Mouse (Mus musculus) forebrain, embryonic 12.5 days (tissue): Measurements from ENCODE around the gene Gpr179. TPM values are rescaled to one million over a fixed set of nuclear protein-coding genes. Genes with fewer than 3 reads are reported as not detected.

Source experiments
- ATAC-seq: fragments of 200-750 bp; cut with Nextera tagmentation; 2 replicates; pipeline ENCODE4 v1.8.0; 2017; ENCODE audit warnings: moderate TSS enrichment; ENCODE audit not compliant: low FRiP score
- H3K27ac ChIP-seq: fragments of 300-500 bp; sonication (generic); 2 replicates; pipeline ENCODE4 v1.5.1; 2016; ENCODE audit warnings: mild to moderate bottlenecking
- H3K27me3 ChIP-seq: fragments of 300-500 bp; sonication (generic); 2 replicates; pipeline ENCODE4 v1.6.1; 2016; ENCODE audit warnings: mild to moderate bottlenecking
- H3K36me3 ChIP-seq: fragments of 300-500 bp; sonication (generic); replicated peaks from 2 replicates; pipeline ENCODE4 v1.6.1; 2016; ENCODE audit warnings: mild to moderate bottlenecking
- H3K4me1 ChIP-seq: fragments of 300-500 bp; sonication (generic); 2 replicates; pipeline ENCODE4 v1.6.1; 2016
- H3K4me2 ChIP-seq: fragments of 300-500 bp; sonication (generic); 2 replicates; pipeline ENCODE4 v1.6.1; 2016; ENCODE audit warnings: mild to moderate bottlenecking, moderate library complexity
- H3K4me3 ChIP-seq: fragments of 300-500 bp; sonication (generic); replicated peaks from 2 replicates; pipeline ENCODE4 v1.5.1; 2016; ENCODE audit warnings: mild to moderate bottlenecking
- H3K9ac ChIP-seq: fragments of 300-500 bp; sonication (generic); 2 replicates; pipeline ENCODE4 v1.6.1; 2016; ENCODE audit warnings: mild to moderate bottlenecking
- H3K9me3 ChIP-seq: fragments of 300-500 bp; sonication (generic); 2 replicates; pipeline ENCODE4 v1.6.1; 2016
- WGBS: fragments of 180-500 bp; shearing (Covaris S2); methylation state at CpG from one replicate; pipeline ENCODE4 v1.1.7; 2016; 5-methylcytosine and 5-hydroxymethylcytosine counted together
- polyA plus RNA-seq: library from polyadenylated mRNA; unstranded; fragments of >200 nt; fragmentation: Nextera tagmentation; extraction: Ambion mirVana; gene quantifications from 2 replicates; pipeline ENCODE4 v1.2.1, GENCODE M21; 2016

The Gpr179 gene
- polyA plus RNA-seq, result 0.11 and 0.22 TPM in 2 replicates

GRCm38 (mm10) chr11:97352027-97352684 is at the start of gene Gpr179:
Gpr179 (minus strand) TSS chr11:97352077.
- no peak for ATAC-seq
- Histone ChIP-seq H3K9ac (no peak within 1 kb of the TSS), H3K4me3 (no peak within 1 kb of the TSS), H3K27me3 (peaks cover 6% of the 10 kb centered on the region; the same call in 1 of the 2 replicates), H3K4me1 (peaks cover 32% of the 10 kb centered on the region), H3K4me2 (no peak within 1 kb of the TSS), H3K9me3 (0 out of 2 replicates have a peak, but pooled peaks cover 2% of the 10 kb centered on the region), H3K36me3 (no peaks in the 10 kb centered on the region), H3K27ac (no peak within 1 kb of the TSS)
- 72% methylated on average over 3 of the region's 3 CpGs for WGBS

GRCm38 (mm10) chr11:97401082-97401481 is 49.2 kb upstream of the Gpr179 start:
- H3K27ac ChIP-seq, result peak overlapping the region; percentile 70
- no peak overlapping the region for H3K4me3 ChIP-seq
- 0 out of 2 replicates have a peak, but pooled peaks have one; percentile 19 for ATAC-seq
- no peaks in the 10 kb centered on the region for H3K9me3 ChIP-seq
- H3K36me3 ChIP-seq, result peaks cover 6% of the 10 kb centered on the region
- peaks cover 45% of the 10 kb centered on the region for H3K4me1 ChIP-seq
- WGBS, result 19% methylated on average over 6 of the region's 6 CpGs
- H3K4me2 ChIP-seq, result peak overlapping the region; percentile 63
- peaks cover 30% of the 10 kb centered on the region for H3K27me3 ChIP-seq
- H3K9ac ChIP-seq, result peak overlapping the region; percentile 18; the same call in 1 of the 2 replicates

GRCm38 (mm10) chr11:97399958-97400710 is 48.3 kb upstream of the Gpr179 start:
- peak; percentile 60 for ATAC-seq
- peaks cover 16% of the 10 kb centered on the region for H3K36me3 ChIP-seq

GRCm38 (mm10) chr11:97398506-97398905 is 46.6 kb upstream of the Gpr179 start:
- H3K9ac ChIP-seq, result no peak overlapping the region
- no peak overlapping the region for H3K4me2 ChIP-seq
- H3K36me3 ChIP-seq, result peaks cover 31% of the 10 kb centered on the region
- H3K27me3 ChIP-seq, result peaks cover 14% of the 10 kb centered on the region
- no peak overlapping the region for H3K4me3 ChIP-seq
- no peaks in the 10 kb centered on the region for H3K9me3 ChIP-seq
- WGBS, result 78% methylated on average over 2 of the region's 2 CpGs
- H3K27ac ChIP-seq, result no peak overlapping the region
- no peak for ATAC-seq
- peaks cover 22% of the 10 kb centered on the region for H3K4me1 ChIP-seq

More at GRCm38 (mm10) chr11:97399958-97400710, 48.3 kb upstream of the Gpr179 start:
- H3K27me3 ChIP-seq, result peaks cover 20% of the 10 kb centered on the region
- 0 out of 2 replicates have a peak overlapping the region, but pooled peaks have one; percentile 70 for H3K27ac ChIP-seq
- peaks cover 35% of the 10 kb centered on the region for H3K4me1 ChIP-seq
- H3K9me3 ChIP-seq, result no peaks in the 10 kb centered on the region
- peak overlapping the region; percentile 34 for H3K4me3 ChIP-seq
- peak overlapping the region; percentile 63 for H3K4me2 ChIP-seq
- H3K9ac ChIP-seq, result no peak overlapping the region
- WGBS, result 3% methylated on average over 23 of the region's 23 CpGs

GRCm38 (mm10) chr11:97394146-97394545 is 42.3 kb upstream of the Gpr179 start:
- no peaks in the 10 kb centered on the region for H3K4me1 ChIP-seq
- 86% methylated on average over 11 of the region's 11 CpGs for WGBS
- no peak overlapping the region for H3K4me3 ChIP-seq
- H3K27me3 ChIP-seq, result no peaks in the 10 kb centered on the region
- H3K9me3 ChIP-seq, result no peaks in the 10 kb centered on the region
- ATAC-seq, result no peak
- peaks cover 70% of the 10 kb centered on the region for H3K36me3 ChIP-seq
- H3K27ac ChIP-seq, result no peak overlapping the region
- no peak overlapping the region for H3K4me2 ChIP-seq
- no peak overlapping the region for H3K9ac ChIP-seq

- WGBS, result 87% methylated on average over 11 of the region's 11 CpGs
- H3K9ac ChIP-seq, result no peak overlapping the region
- H3K9me3 ChIP-seq, result no peaks in the 10 kb centered on the region
- no peak for ATAC-seq
- no peaks in the 10 kb centered on the region for H3K4me1 ChIP-seq
- H3K4me2 ChIP-seq, result no peak overlapping the region
- H3K27ac ChIP-seq, result no peak overlapping the region
- H3K4me3 ChIP-seq, result no peak overlapping the region
- H3K27me3 ChIP-seq, result no peaks in the 10 kb centered on the region
- H3K36me3 ChIP-seq, result peaks cover 73% of the 10 kb centered on the region
Measured at GRCm38 (mm10) chr11:97393658-97394057, 41.8 kb upstream of the Gpr179 start.

- no peaks in the 10 kb centered on the region for H3K4me1 ChIP-seq
- H3K27me3 ChIP-seq, result no peaks in the 10 kb centered on the region
- ATAC-seq, result no peak
- no peak overlapping the region for H3K4me3 ChIP-seq
- peaks cover 73% of the 10 kb centered on the region for H3K36me3 ChIP-seq
- WGBS, result 91% methylated on average over 8 of the region's 8 CpGs
- no peaks in the 10 kb centered on the region for H3K9me3 ChIP-seq
- H3K9ac ChIP-seq, result no peak overlapping the region
- H3K27ac ChIP-seq, result no peak overlapping the region
- H3K4me2 ChIP-seq, result no peak overlapping the region
Measured at GRCm38 (mm10) chr11:97389127-97389526, 37.2 kb upstream of the Gpr179 start.

- H3K4me2 ChIP-seq, result no peak overlapping the region
- no peak overlapping the region for H3K27ac ChIP-seq
- H3K4me1 ChIP-seq, result no peaks in the 10 kb centered on the region
- 89% methylated on average over 2 of the region's 2 CpGs for WGBS
- ATAC-seq, result no peak
- peaks cover 73% of the 10 kb centered on the region for H3K36me3 ChIP-seq
- H3K9me3 ChIP-seq, result no peaks in the 10 kb centered on the region
- no peak overlapping the region for H3K4me3 ChIP-seq
- no peaks in the 10 kb centered on the region for H3K27me3 ChIP-seq
- no peak overlapping the region for H3K9ac ChIP-seq
Measured at GRCm38 (mm10) chr11:97387811-97388210, 35.9 kb upstream of the Gpr179 start.

- peaks cover 57% of the 10 kb centered on the region for H3K36me3 ChIP-seq
- H3K27me3 ChIP-seq, result no peaks in the 10 kb centered on the region
- no peak overlapping the region for H3K9ac ChIP-seq
- no peaks in the 10 kb centered on the region for H3K4me1 ChIP-seq
- H3K9me3 ChIP-seq, result no peaks in the 10 kb centered on the region
- H3K4me2 ChIP-seq, result no peak overlapping the region
- no peak overlapping the region for H3K27ac ChIP-seq
- ATAC-seq, result no peak
- no peak overlapping the region for H3K4me3 ChIP-seq
- WGBS, result 72% methylated on average over 2 of the region's 2 CpGs
Measured at GRCm38 (mm10) chr11:97383764-97384163, 31.9 kb upstream of the Gpr179 start.

- Histone ChIP-seq H3K27ac (no peak overlapping the region), H3K36me3 (peaks cover 59% of the 10 kb centered on the region), H3K4me3 (no peak overlapping the region), H3K9me3 (no peaks in the 10 kb centered on the region), H3K4me1 (no peaks in the 10 kb centered on the region), H3K4me2 (no peak overlapping the region), H3K9ac (no peak overlapping the region), H3K27me3 (no peaks in the 10 kb centered on the region)
- WGBS, result 89% methylated on average over 2 of the region's 2 CpGs
- ATAC-seq, result no peak
Measured at GRCm38 (mm10) chr11:97383017-97383416, 31.1 kb upstream of the Gpr179 start.

- Histone ChIP-seq H3K27ac (no peak overlapping the region), H3K27me3 (no peaks in the 10 kb centered on the region), H3K9me3 (no peaks in the 10 kb centered on the region), H3K9ac (no peak overlapping the region), H3K4me3 (no peak overlapping the region), H3K36me3 (peaks cover 76% of the 10 kb centered on the region), H3K4me2 (no peak overlapping the region), H3K4me1 (no peaks in the 10 kb centered on the region)
- WGBS, result 87% methylated on average over 3 of the region's 3 CpGs
- no peak for ATAC-seq
Measured at GRCm38 (mm10) chr11:97380036-97380435, 28.2 kb upstream of the Gpr179 start.

GRCm38 (mm10) chr11:97373402-97373801 is 21.5 kb upstream of the Gpr179 start:
- H3K36me3 ChIP-seq, result peaks cover 44% of the 10 kb centered on the region
- H3K9ac ChIP-seq, result no peak overlapping the region
- no peak overlapping the region for H3K27ac ChIP-seq

More at GRCm38 (mm10) chr11:97373402-97373801, 21.5 kb upstream of the Gpr179 start:
- H3K27me3 ChIP-seq, result no peaks in the 10 kb centered on the region
- WGBS, result 93% methylated on average over 2 of the region's 2 CpGs
- ATAC-seq, result no peak
- H3K4me1 ChIP-seq, result peaks cover 7% of the 10 kb centered on the region; the same call in 1 of the 2 replicates
- no peak overlapping the region for H3K4me2 ChIP-seq
- no peak overlapping the region for H3K4me3 ChIP-seq
- no peaks in the 10 kb centered on the region for H3K9me3 ChIP-seq
